Mouse (Mus musculus) gastrocnemius, adult 18-20 months (tissue): Measurements from ENCODE around the gene Arl14. TPM values are rescaled to one million over a fixed set of nuclear protein-coding genes. Genes with fewer than 3 reads are reported as not detected.

Experiments
- DNase-seq: peaks from one replicate; pipeline ENCODE4 v3.0.0; 2021; ENCODE audit warnings: low spot score
- long read RNA-seq, 2 experiments: library from polyadenylated mRNA; stranded (forward); transcript quantifications; one replicate each; pipeline ENCODE4 v2.0.0; 2021
- total RNA-seq, 2 experiments: library from RNA; stranded (reverse); gene quantifications; 2 replicates each; pipeline ENCODE4 v1.2.3; 2021

Gene Arl14
- total RNA-seq: not detected
- long read RNA-seq, experiment 1: 0 reads
- long read RNA-seq, experiment 2: 0 reads

DNA sequence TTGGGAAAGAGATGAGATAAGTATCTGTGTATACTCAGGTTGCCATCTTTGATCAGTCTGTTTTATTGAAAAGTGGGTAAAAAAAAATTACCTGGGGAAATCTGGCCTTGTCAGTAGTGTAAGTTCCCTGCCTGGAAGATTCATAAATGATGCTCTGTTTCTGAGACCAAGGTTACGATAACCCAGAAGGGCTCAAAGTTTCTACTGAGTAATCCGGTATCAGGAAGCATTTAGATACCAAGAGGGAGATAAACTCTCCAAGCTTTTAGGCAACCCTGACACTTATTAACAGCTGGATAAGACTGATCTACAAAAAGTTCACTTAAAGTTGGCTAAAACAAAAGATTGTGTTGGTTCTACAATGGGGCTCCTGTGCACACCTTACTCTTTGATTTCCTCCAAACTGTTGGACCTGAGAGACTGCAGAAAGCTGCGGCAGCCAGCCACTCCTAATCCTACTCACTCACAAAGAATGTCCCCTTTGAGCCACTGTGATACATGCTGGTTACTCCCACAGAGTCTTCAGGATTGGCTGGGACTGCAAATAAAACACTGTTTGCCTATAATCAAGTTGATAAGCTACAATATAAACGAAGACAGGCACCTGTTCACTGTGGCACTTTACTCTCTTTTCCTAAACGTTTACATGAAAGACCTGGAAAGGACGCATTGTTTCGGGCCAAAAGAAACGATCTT is at the start of gene Arl14:
Gene Arl14 (plus strand): TSS at position 614 of the 696 bp plus-strand sequence.
- DNase-seq: no peak

- DNase-seq: no peak
These were observed 47.0 kb upstream of the Arl14 start for GRCm38 (mm10) chr3:69175229-69175628.

DNA sequence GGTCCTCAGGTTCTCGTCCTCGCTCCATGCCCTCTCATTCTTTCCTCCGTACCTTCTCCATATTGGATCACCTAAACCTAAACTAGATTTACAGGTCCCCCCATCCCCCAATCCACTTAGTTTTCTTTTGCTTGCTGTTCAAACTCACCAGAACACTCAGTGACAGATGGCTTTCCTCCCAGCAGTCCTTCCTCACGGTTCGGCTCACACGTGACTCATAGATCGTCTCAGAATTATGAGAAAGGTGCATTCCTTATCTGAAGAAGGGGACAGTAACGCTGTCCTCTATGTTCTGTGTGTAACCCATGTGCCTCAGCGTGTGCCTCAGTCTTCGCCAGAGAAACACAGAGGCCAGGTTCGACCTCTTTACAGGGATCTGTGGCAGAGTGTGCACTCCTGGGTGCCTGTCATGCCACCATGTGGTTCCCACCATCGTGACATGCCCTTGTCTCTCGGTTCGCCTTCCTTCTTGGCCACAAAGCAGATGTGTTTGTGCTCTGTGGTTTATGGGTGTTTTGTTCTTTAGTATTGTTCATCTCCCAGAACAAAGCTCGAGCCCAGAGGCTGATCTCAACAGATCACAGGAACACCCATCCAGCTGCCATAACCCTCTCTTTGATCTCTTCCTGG is 44.9 kb upstream of the Arl14 start:
- DNase-seq: no peak

DNA sequence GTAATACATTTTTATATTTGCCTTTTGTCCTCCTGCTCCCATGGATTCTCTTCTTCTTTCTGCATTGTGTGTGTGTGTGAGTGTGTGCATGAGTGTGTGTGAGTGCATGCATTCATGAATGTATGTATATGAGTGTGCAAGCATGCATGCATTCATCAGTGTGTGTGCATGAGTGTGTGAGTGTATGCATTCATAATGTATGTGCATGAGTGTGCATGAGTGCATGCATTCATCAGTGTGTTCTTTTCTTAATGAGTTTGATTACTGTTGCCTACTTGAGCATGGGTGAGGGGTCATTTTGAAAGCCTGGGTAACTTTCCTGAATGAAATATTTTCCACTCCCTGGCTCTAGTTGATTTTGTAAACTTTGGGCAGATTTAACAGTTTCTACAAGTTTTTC is 44.3 kb upstream of the Arl14 start:
- no peak for DNase-seq

- DNase-seq: no peak
These were observed 43.7 kb upstream of the Arl14 start for GRCm38 (mm10) chr3:69178365-69179004.

DNA sequence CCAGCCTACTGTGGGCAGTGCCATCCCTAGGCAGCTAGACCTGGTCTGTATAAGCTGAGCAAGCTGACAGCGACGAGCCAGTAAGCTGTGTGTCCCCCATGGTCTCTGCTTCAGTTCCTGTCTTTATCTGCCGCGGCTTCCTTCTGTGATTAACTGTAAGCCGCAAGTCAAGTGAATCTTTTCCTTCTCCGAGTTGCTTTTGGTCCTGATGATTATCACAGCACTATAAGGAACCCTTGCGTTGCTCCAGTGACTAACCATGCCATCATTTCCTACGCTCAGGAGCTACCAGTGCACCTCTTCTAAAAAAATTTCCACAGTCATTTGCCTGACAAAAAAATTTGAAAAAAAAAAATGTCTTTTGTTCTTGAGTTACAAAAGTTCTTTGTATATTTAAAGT is 40.7 kb upstream of the Arl14 start:
- DNase-seq: no peak

DNA sequence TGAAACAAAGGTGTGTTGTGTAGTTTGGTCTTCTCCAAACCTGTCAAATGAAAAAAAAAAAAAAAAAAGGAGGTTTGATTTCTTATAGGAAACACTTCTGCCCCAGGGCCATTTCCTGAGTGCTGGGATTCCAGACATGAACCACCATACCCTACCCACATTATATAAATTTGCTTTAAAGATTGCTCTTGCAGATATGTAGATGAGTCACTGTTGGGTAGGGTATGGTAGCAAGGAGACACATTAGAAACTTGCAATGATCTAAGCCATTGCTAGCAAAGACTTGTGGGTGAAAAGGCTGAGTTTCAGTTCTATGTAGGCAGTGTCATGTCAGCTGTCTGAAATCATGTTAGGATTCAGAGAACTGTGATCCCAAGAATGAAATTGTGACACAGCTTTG is 40.0 kb upstream of the Arl14 start:
- DNase-seq: no peak

- no peak for DNase-seq
These were observed 37.0 kb upstream of the Arl14 start for GRCm38 (mm10) chr3:69185244-69185643.

- DNase-seq: no peak
These were observed 36.2 kb upstream of the Arl14 start for GRCm38 (mm10) chr3:69186031-69186430.

GRCm38 (mm10) chr3:69186643-69187042 is 35.6 kb upstream of the Arl14 start:
- no peak for DNase-seq

- DNase-seq: no peak
These were observed 29.2 kb upstream of the Arl14 start for GRCm38 (mm10) chr3:69192995-69193394.

GRCm38 (mm10) chr3:69194496-69194895 is 27.7 kb upstream of the Arl14 start:
- DNase-seq: no peak

DNA sequence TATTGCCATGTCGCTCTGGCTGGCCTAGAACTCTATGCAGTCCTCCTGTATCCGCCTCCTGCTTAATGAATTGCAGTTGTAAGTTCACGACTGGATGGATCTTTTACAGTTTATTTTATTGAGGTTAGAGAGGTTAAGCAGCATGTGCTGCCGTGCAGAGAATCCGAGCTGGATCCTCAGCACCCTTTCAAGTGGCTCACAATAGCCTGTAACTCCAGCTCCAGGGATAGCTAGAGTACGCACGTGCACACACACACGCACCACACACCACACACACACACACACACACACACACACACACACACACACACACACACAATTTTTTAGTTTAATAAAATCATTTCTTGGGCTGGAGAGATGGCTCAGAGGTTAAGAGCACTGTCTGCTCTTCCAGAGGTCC is 27.0 kb upstream of the Arl14 start:
- DNase-seq: no peak

- peak; percentile 14 for DNase-seq
These were observed 24.1 kb upstream of the Arl14 start for GRCm38 (mm10) chr3:69198098-69198497.

DNA sequence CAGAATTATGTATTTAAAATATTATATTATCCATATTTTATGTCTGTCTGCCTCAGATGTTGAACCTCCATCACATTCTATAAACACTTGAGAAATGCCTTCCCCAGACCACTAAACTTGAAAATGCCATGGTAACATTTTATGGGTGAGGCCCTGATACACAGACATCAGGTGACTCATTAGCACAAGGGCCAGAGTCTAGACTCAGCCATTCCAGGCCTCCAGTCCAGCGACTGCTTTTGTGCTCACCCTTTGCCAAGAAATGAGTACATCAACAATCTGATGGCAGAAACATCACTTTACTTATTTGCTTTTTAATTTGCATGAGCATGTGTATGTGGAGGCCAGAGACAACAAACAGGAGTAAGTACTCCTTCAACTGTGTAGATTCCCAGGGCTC is 22.0 kb upstream of the Arl14 start:
- no peak for DNase-seq

DNA sequence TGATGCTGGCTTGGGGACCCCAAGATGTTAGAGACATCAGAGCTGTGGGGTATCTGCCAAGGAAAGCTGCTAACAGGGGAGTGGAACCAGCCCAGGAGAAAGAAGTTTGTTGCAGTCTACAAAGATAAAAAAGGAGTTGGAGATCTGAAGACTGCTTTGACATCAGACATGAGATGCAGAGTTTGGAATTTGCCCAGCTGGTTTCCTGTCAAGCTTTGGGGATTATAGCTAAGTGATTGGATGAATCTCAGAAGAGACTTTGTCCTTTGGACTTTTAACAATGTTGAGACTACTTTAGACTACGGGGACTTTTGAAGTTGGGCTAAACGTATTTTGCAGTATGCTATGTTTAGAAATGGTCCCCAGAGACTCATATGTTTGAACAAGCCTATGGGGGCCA is 21.0 kb upstream of the Arl14 start:
- DNase-seq: no peak

GRCm38 (mm10) chr3:69202876-69203275 is 19.3 kb upstream of the Arl14 start:
- no peak for DNase-seq

DNA sequence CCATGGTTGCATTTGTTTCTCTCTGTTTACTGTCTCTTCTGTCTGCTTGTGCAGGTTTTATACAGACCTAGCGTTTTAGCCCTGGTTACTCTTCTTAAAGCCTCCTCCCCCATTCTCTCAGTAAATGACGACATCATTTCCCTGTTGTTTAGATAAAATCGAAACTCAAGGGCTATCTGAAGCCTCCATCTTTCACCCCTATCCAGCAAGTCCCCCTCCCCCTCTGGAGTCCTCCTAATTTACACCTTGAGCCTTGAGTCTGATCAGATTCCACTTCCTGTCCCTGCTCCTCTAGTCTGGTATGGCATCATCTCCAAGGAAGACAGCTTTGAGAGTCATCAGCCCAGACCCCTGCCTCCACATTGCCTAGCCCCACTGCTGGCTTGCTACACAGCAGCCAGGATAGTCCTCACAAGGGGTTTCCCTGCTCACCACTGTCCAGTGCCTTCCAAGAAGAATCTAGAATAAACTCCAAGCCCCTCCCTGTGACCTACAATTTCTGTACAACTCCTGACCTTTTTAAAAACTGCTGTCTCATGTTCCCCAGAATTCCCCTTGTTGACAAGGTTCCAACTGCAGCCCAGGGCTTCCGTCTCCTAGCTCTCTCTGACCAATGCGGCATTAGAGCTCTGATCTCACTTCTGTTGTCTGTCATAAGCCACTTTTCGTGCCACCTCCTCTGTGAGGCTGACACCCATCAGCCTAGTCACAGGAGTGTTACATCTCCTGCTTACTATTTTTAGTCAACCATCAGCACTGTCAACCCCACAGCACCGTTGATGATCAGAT is 16.8 kb upstream of the Arl14 start:
- peak; percentile 58 for DNase-seq

DNA sequence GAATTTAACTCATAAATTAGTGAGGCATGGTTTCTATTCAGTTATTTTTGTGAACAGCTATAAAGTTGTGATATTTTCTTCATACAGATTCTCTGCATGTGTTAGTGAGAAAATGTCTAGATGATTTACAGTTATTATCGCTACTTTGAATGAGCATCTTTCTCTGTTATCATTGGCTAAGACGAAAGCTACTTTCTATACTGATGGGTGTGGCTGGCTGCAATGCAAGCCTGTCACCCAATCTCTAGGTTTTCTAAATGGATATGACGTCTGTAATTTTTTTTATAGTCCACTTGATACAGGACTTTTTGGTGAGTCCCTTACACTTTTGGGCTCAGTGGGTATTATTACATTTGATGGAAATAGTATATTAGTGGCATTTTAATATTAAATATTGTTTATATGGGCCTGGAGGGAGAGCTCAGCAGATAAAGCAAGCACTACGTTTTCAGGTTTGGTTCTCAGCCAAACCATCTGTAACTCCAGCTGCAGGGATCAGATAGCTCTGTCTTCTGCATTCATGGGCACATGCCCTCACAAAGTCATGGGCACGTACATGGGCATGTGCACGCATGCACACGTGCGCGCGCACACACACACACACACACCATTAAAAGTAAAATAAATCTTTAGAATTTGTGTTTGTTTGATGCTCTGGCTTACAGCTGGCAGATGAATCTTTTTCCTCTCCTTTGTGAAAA is 15.9 kb upstream of the Arl14 start:
- DNase-seq: no peak

- DNase-seq: peak; percentile 38
These were observed 13.5 kb upstream of the Arl14 start for GRCm38 (mm10) chr3:69208441-69209309.
